Mouse (Mus musculus) erythroblast, embryonic 14.5 days (primary cell): Measurements from ENCODE around the gene Clip2. TPM values are rescaled to one million over a fixed set of nuclear protein-coding genes. Genes with fewer than 3 reads are reported as not detected.

Source experiments
- H3K27me3 ChIP-seq: 2 replicates; pipeline ENCODE4 v1.6.1; 2012; ENCODE audit warnings: inconsistent platforms; ENCODE audit not compliant: control insufficient read depth
- H3K36me3 ChIP-seq: 2 replicates; pipeline ENCODE4 v1.6.1; 2012; ENCODE audit warnings: mild to moderate bottlenecking, inconsistent platforms; ENCODE audit not compliant: control insufficient read depth
- H3K4me1 ChIP-seq: 2 replicates; pipeline ENCODE4 v1.6.1; 2012; ENCODE audit warnings: inconsistent platforms; ENCODE audit not compliant: control insufficient read depth
- H3K4me3 ChIP-seq: replicated peaks from 2 replicates; pipeline ENCODE3; 2012; ENCODE audit warnings: moderate library complexity, mild to moderate bottlenecking, inconsistent platforms
- H3K9me3 ChIP-seq: 2 replicates; pipeline ENCODE4 v1.6.1; 2012; ENCODE audit warnings: low read length, inconsistent platforms, mixed read lengths; ENCODE audit not compliant: control insufficient read depth
- GATA1 ChIP-seq: IDR thresholded peaks from 2 replicates; pipeline ENCODE4 v1.6.1; 2012; ENCODE audit warnings: low read length, inconsistent platforms, mixed read lengths
- TAL1 ChIP-seq: IDR thresholded peaks from 3 replicates; pipeline ENCODE4 v1.6.1; 2012; ENCODE audit warnings: low read length, inconsistent platforms, mixed read lengths
- polyA plus RNA-seq: library from polyadenylated mRNA; stranded (reverse); fragments of >175 nt; gene quantifications from 2 replicates; pipeline ENCODE4 v1.2.3, GENCODE M21; 2012

Clip2 gene
- polyA plus RNA-seq, 1 experiment: 0.16 TPM

DNA sequence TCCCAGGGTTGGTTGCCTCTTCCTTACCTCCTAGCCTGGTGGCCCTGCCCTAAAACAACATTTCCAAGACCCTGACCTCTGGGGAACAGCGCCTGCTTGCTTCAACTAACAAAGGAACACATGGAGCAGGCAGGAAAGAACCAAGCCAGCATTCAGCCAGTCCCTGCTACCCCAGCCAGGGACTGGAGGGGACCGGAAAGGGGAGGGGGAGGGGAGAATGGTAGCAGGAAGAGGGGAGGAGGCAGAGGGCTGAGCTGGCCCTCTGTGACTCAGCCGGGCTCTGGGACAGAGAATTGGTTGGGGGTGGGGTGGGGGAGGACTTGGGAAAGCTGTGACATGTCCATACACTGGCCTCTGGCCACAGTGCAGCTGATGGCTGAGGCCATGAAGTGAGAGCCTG lies 12.3 kb downstream of the Clip2 start:
- H3K36me3 ChIP-seq: no peaks in the 10 kb centered on the region
- no peak for TF ChIP-seq GATA1
- no peak for TF ChIP-seq TAL1
- H3K27me3 ChIP-seq: no peaks in the 10 kb centered on the region
- H3K4me1 ChIP-seq: no peaks in the 10 kb centered on the region
- no peak overlapping the region for H3K4me3 ChIP-seq
- no peaks in the 10 kb centered on the region for H3K9me3 ChIP-seq

DNA sequence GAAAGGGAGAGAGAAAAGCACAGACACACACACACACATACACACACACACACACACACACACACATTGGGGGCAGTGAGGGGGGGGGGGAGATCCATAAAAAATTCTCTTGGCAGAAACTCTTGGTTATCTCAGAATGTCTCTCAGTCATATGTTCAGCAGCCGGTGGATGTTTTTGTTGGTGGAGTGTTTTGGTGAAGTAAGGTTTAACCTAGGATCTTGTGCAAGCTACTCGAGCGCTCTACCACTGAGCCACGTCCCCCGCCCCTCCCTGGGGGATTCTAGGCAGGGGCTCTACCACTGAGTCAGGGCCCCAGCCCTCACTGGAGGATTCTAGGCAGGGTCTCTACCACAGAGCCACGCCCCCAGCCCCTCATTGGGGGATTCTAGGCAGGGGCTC lies 16.2 kb downstream of the Clip2 start:
- TF ChIP-seq GATA1: no peak
- no peak for TF ChIP-seq TAL1
- Histone ChIP-seq H3K36me3 (no peaks in the 10 kb centered on the region; the same call in 1 of the 2 replicates), H3K27me3 (no peaks in the 10 kb centered on the region)

GRCm38 (mm10) chr5:134532417-134532816 lies 19.8 kb downstream of the Clip2 start:
- Histone ChIP-seq H3K4me1 (no peaks in the 10 kb centered on the region), H3K27me3 (no peaks in the 10 kb centered on the region), H3K4me3 (no peak overlapping the region), H3K9me3 (no peaks in the 10 kb centered on the region), H3K36me3 (no peaks in the 10 kb centered on the region; the same call in 1 of the 2 replicates)
- TF ChIP-seq GATA1: no peak
- TF ChIP-seq TAL1: no peak

More for the DNA sequence above, 16.2 kb downstream of the Clip2 start:
- no peaks in the 10 kb centered on the region for H3K4me1 ChIP-seq
- H3K4me3 ChIP-seq: no peak overlapping the region
- H3K9me3 ChIP-seq: no peaks in the 10 kb centered on the region

GRCm38 (mm10) chr5:134531585-134531984 lies 20.6 kb downstream of the Clip2 start:
- TF ChIP-seq TAL1: no peak
- TF ChIP-seq GATA1: no peak
- H3K4me3 ChIP-seq: no peak overlapping the region
- no peaks in the 10 kb centered on the region; the same call in 1 of the 2 replicates for H3K36me3 ChIP-seq
- H3K9me3 ChIP-seq: no peaks in the 10 kb centered on the region
- no peaks in the 10 kb centered on the region for H3K4me1 ChIP-seq
- H3K27me3 ChIP-seq: no peaks in the 10 kb centered on the region

GRCm38 (mm10) chr5:134530830-134531229 lies 21.4 kb downstream of the Clip2 start:
- TF ChIP-seq TAL1 (no peak), GATA1 (no peak)
- Histone ChIP-seq H3K36me3 (no peaks in the 10 kb centered on the region; the same call in 1 of the 2 replicates), H3K4me1 (no peaks in the 10 kb centered on the region), H3K4me3 (no peak overlapping the region), H3K27me3 (no peaks in the 10 kb centered on the region), H3K9me3 (no peaks in the 10 kb centered on the region)

DNA sequence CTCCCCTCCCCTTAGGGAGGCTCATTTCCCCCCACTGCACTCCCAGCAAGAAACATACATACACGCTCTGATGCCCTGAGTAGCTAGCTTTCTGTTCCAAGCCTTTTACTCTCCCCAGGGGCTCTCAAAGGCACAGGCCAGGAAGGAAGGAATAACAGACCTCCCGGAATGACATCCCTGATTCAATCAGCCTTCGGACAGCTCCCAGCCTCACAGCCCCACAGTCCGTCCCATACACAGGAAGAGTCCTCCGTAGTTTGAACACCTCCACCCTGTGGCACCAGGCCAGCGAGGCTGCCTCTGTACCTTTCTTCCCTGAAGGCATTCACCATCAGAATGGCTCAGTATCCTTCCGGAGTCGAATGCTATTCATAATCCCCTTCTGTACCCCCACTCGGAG lies 23.7 kb downstream of the Clip2 start:
- H3K4me1 ChIP-seq: no peaks in the 10 kb centered on the region
- TF ChIP-seq GATA1 (no peak), TAL1 (no peak)
- H3K27me3 ChIP-seq: no peaks in the 10 kb centered on the region
- H3K4me3 ChIP-seq: no peak overlapping the region
- no peaks in the 10 kb centered on the region; the same call in 1 of the 2 replicates for H3K36me3 ChIP-seq
- no peaks in the 10 kb centered on the region for H3K9me3 ChIP-seq

GRCm38 (mm10) chr5:134525971-134526711 lies 26.1 kb downstream of the Clip2 start:
- Histone ChIP-seq H3K9me3 (no peaks in the 10 kb centered on the region), H3K4me1 (peaks cover 10% of the 10 kb centered on the region), H3K27me3 (no peaks in the 10 kb centered on the region), H3K4me3 (no peak overlapping the region), H3K36me3 (no peaks in the 10 kb centered on the region; the same call in 1 of the 2 replicates)
- no peak for TF ChIP-seq GATA1
- no peak for TF ChIP-seq TAL1

- peaks cover 10% of the 10 kb centered on the region for H3K4me1 ChIP-seq
- H3K4me3 ChIP-seq: no peak overlapping the region
- TF ChIP-seq GATA1: no peak
- no peak for TF ChIP-seq TAL1
- no peaks in the 10 kb centered on the region for H3K27me3 ChIP-seq
- no peaks in the 10 kb centered on the region; the same call in 1 of the 2 replicates for H3K36me3 ChIP-seq
- H3K9me3 ChIP-seq: no peaks in the 10 kb centered on the region
Measured at GRCm38 (mm10) chr5:134523728-134524127, 28.5 kb downstream of the Clip2 start.

DNA sequence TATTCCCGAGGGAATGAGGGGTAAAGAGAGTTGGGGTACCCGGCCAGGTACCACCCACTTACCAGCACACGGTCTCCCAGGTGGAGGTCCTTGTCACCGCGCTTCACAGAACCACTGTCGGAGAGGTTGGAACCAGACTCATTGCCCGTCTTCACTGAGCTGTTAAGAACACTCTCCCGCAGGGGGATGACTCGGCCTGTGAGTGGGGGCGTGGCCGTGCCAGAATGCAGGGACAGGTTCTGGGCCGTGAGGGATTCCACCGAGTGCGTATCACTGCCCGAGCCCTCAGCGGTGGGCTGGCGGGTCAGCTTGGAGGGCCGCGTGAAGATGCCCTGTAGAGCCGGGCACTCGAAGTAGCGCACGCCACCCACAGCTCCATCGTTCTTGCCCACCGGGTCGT lies 29.7 kb downstream of the Clip2 start:
- Histone ChIP-seq H3K36me3 (peaks cover 1% of the 10 kb centered on the region; the same call in 1 of the 2 replicates), H3K4me3 (no peak overlapping the region), H3K4me1 (peaks cover 10% of the 10 kb centered on the region), H3K27me3 (no peaks in the 10 kb centered on the region), H3K9me3 (no peaks in the 10 kb centered on the region)
- no peak for TF ChIP-seq GATA1
- no peak for TF ChIP-seq TAL1

GRCm38 (mm10) chr5:134521806-134522205 lies 30.4 kb downstream of the Clip2 start:
- no peaks in the 10 kb centered on the region for H3K27me3 ChIP-seq
- H3K4me3 ChIP-seq: no peak overlapping the region
- peaks cover 5% of the 10 kb centered on the region; the same call in 1 of the 2 replicates for H3K36me3 ChIP-seq
- TF ChIP-seq GATA1 (no peak), TAL1 (no peak)
- peaks cover 10% of the 10 kb centered on the region for H3K4me1 ChIP-seq
- no peaks in the 10 kb centered on the region for H3K9me3 ChIP-seq
